Mouse (Mus musculus): Measurements from ENCODE around the gene Higd1a. TPM values are rescaled to one million over a fixed set of nuclear protein-coding genes. Genes with fewer than 3 reads are reported as not detected.

The Higd1a gene
- polyA plus RNA-seq, 1 experiment from 2014 or later = 224 TPM

DNA sequence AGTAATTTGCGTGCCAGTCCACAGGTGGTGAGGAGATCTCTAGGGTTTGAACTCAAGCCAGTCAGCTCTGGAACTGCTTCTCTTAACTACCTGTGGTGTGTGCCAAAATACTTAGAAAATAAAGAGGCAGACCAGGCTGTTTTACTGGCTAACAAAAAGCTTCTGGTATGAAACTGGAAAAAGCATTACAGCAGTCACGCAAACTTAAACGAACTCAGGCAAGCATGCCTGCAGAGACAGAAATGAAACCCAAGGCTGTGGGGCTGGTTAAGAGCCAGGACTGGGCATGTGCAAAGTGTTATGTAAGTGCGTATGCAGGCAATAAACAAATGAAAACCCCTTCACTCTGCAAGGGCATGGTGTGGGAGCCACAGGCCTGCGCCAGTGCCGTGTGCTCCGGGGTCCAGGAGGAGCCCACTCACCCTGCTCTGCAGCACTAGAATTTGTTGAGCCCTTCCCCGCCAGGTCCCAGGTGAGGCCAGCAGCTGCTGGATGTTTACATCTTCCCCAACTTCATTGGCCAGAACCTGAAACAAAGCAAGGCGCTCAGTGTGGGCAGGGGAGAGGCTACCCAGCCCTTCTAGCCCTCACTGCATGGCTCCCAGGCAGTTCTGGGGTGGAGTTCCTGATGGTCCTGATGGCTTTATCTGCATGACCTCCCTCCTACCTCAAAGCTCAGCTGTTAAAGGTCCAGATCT, 38.9 kb downstream of the Higd1a start:
- WGBS = 44% methylated on average over 9 of the region's 9 CpGs
- 0 out of 2 replicates have a peak overlapping the region, but pooled peaks have one; percentile 15 for H3K4me2 ChIP-seq (replicated peaks)
- no peaks in the 10 kb centered on the region for H3K36me3 ChIP-seq
- H3K27ac ChIP-seq (replicated peaks) = peak overlapping the region; percentile 85
- H3K4me3 ChIP-seq (replicated peaks) = no peak overlapping the region
- no peak overlapping the region for H3K9ac ChIP-seq
- H3K4me1 ChIP-seq = peaks cover 31% of the 10 kb centered on the region
- H3K9me3 ChIP-seq (replicated peaks) = no peaks in the 10 kb centered on the region
- ATAC-seq (ENCODE audit: insufficient number of reproducible peaks, low FRiP score, low TSS enrichment, low read depth) = peak; percentile 70
- H3K27me3 ChIP-seq = no peaks in the 10 kb centered on the region

DNA sequence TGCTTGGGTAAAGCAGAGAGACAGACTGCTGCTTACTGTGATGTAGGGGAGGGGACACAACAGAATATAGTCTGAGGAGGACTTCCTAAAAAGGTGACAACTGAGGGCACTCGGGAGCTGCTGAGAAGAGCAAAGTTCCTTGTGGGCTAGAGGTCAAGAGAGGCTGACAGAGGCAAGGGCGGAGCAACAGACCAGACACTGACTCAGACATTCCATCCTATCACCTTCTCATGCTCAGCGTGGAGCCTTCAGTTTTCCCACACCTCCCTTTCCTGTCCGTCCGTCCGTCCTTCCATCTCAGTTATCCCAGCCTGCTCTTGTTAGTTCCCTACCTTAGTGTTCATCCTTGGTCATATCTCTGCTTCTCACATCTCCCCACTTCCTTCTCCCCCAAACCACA, 43.0 kb downstream of the Higd1a start:
- ATAC-seq (ENCODE audit: insufficient number of reproducible peaks, low FRiP score, low TSS enrichment, low read depth) = no peak
- H3K4me3 ChIP-seq (replicated peaks) = no peak overlapping the region
- H3K27ac ChIP-seq (replicated peaks) = no peak overlapping the region
- H3K36me3 ChIP-seq = no peaks in the 10 kb centered on the region
- no peak overlapping the region for H3K4me2 ChIP-seq (replicated peaks)
- no peaks in the 10 kb centered on the region for H3K9me3 ChIP-seq (replicated peaks)
- no peak overlapping the region for H3K9ac ChIP-seq
- H3K4me1 ChIP-seq = peaks cover 14% of the 10 kb centered on the region
- 64% methylated on average over 6 of the region's 6 CpGs for WGBS
- no peaks in the 10 kb centered on the region; the same call in 1 of the 2 replicates for H3K27me3 ChIP-seq

GRCm38 (mm10) chr9:121810081-121810821, 47.9 kb downstream of the Higd1a start:
- WGBS = 29% methylated on average over 15 of the region's 15 CpGs
- peaks cover 8% of the 10 kb centered on the region for H3K4me1 ChIP-seq
- no peak overlapping the region for H3K4me3 ChIP-seq (replicated peaks)
- H3K27ac ChIP-seq (replicated peaks) = no peak overlapping the region
- H3K9me3 ChIP-seq (replicated peaks) = no peaks in the 10 kb centered on the region
- H3K9ac ChIP-seq = no peak overlapping the region
- ATAC-seq (ENCODE audit: insufficient number of reproducible peaks, low FRiP score, low TSS enrichment, low read depth) = no peak
- no peak overlapping the region for H3K4me2 ChIP-seq (replicated peaks)
- no peaks in the 10 kb centered on the region for H3K36me3 ChIP-seq
- H3K27me3 ChIP-seq = no peaks in the 10 kb centered on the region; the same call in 1 of the 2 replicates

- Histone ChIP-seq H3K9me3 (replicated peaks) (no peaks in the 10 kb centered on the region), H3K4me1 (peaks cover 8% of the 10 kb centered on the region), H3K27me3 (no peaks in the 10 kb centered on the region; the same call in 1 of the 2 replicates), H3K36me3 (no peaks in the 10 kb centered on the region), H3K9ac (no peak overlapping the region), H3K4me3 (replicated peaks) (no peak overlapping the region), H3K4me2 (replicated peaks) (no peak overlapping the region), H3K27ac (replicated peaks) (no peak overlapping the region)
- WGBS = 54% methylated on average over 3 of the region's 3 CpGs
- ATAC-seq (ENCODE audit: insufficient number of reproducible peaks, low FRiP score, low TSS enrichment, low read depth) = no peak
These were observed 49.7 kb downstream of the Higd1a start for GRCm38 (mm10) chr9:121808511-121808910.

- Histone ChIP-seq H3K36me3 (no peaks in the 10 kb centered on the region), H3K4me1 (peaks cover 8% of the 10 kb centered on the region), H3K27ac (replicated peaks) (no peak overlapping the region), H3K27me3 (no peaks in the 10 kb centered on the region; the same call in 1 of the 2 replicates), H3K4me3 (replicated peaks) (no peak overlapping the region), H3K9ac (no peak overlapping the region), H3K9me3 (replicated peaks) (no peaks in the 10 kb centered on the region), H3K4me2 (replicated peaks) (no peak overlapping the region)
- 44% methylated on average over 7 of the region's 7 CpGs for WGBS
- no peak for ATAC-seq (ENCODE audit: insufficient number of reproducible peaks, low FRiP score, low TSS enrichment, low read depth)
These were observed 50.2 kb downstream of the Higd1a start for GRCm38 (mm10) chr9:121807947-121808346.

DNA sequence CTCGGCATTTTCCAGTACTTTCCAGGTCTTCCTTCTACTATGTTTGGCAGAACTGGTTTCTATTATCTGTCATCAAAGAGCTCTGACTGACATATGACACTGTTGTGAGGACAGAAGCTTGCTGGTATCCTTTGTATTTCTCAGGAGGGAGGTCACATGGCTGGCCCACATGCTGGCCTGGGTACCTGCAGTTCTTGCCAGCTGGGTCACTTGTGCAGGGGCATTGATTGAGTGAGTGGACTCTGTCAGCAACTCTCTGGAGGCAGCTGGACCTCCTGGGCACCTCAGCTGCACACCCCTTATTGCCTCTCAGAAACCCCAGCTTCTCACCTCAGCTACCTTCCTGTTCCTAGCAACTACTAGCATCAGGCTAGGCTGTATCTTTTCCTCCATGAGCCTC, 50.6 kb downstream of the Higd1a start:
- Histone ChIP-seq H3K4me3 (replicated peaks) (no peak overlapping the region), H3K36me3 (no peaks in the 10 kb centered on the region), H3K9ac (no peak overlapping the region), H3K4me1 (peaks cover 8% of the 10 kb centered on the region), H3K9me3 (replicated peaks) (no peaks in the 10 kb centered on the region), H3K27me3 (no peaks in the 10 kb centered on the region; the same call in 1 of the 2 replicates), H3K27ac (replicated peaks) (no peak overlapping the region), H3K4me2 (replicated peaks) (no peak overlapping the region)
- 5% methylated on average over 1 of the region's 1 CpGs for WGBS
- ATAC-seq (ENCODE audit: insufficient number of reproducible peaks, low FRiP score, low TSS enrichment, low read depth) = no peak

DNA sequence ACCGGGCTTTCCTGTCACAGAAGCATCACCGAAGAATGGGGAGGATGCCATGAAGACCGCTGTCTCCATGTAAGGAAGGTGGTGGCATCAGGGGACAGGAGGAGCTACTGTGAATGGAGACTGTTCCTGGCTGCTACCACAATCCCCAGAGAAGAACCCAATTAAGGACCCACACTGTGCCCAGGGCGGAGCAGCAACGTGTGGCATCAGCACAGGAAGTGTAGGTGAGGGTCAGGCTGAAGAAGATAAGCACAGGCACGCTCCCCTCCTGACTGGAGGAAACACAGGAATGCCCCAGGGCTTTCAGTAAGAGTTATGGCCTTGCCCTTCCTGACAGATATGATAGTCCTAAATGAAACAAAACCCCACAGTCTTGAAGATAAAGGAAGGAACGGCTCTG, 55.4 kb downstream of the Higd1a start:
- Histone ChIP-seq H3K9ac (no peak overlapping the region), H3K9me3 (replicated peaks) (no peaks in the 10 kb centered on the region)
- 59% methylated on average over 7 of the region's 7 CpGs for WGBS

GRCm38 (mm10) chr9:121798887-121799520, 59.2 kb downstream of the Higd1a start:
- no peak for ATAC-seq (ENCODE audit: insufficient number of reproducible peaks, low FRiP score, low TSS enrichment, low read depth)
- Histone ChIP-seq H3K4me2 (replicated peaks) (no peak overlapping the region), H3K27me3 (no peaks in the 10 kb centered on the region), H3K4me1 (peaks cover 12% of the 10 kb centered on the region; the same call in 1 of the 2 replicates), H3K4me3 (replicated peaks) (no peak overlapping the region), H3K36me3 (no peaks in the 10 kb centered on the region), H3K9me3 (replicated peaks) (no peaks in the 10 kb centered on the region), H3K9ac (no peak overlapping the region), H3K27ac (replicated peaks) (no peak overlapping the region)
- WGBS = 32% methylated on average over 6 of the region's 6 CpGs

More for the DNA sequence above, 55.4 kb downstream of the Higd1a start:
- no peak for ATAC-seq (ENCODE audit: insufficient number of reproducible peaks, low FRiP score, low TSS enrichment, low read depth)
- peaks cover 10% of the 10 kb centered on the region for H3K4me1 ChIP-seq
- H3K27me3 ChIP-seq = no peaks in the 10 kb centered on the region
- H3K27ac ChIP-seq (replicated peaks) = no peak overlapping the region
- no peak overlapping the region for H3K4me3 ChIP-seq (replicated peaks)
- no peak overlapping the region for H3K4me2 ChIP-seq (replicated peaks)
- H3K36me3 ChIP-seq = no peaks in the 10 kb centered on the region

Other genes with a start within 250 kb of the Higd1a start
- 0.74 and 1.0 TPM in 2 replicates for gene Lyzl4, start 216.3 kb downstream of the Higd1a start, polyA plus RNA-seq (2015; fragmentation: Nextera tagmentation; extraction: Ambion mirVana)
- 0.63 and 0.66 TPM in 2 replicates for gene Vipr1, start 215.6 kb downstream of the Higd1a start, polyA plus RNA-seq (2015; fragmentation: Nextera tagmentation; extraction: Ambion mirVana)
- 14.4 and 15.3 TPM in 2 replicates for gene Sec22c, start 152.9 kb downstream of the Higd1a start, polyA plus RNA-seq (2015; fragmentation: Nextera tagmentation; extraction: Ambion mirVana)
- gene Ss18l2, start 148.0 kb downstream of the Higd1a start, polyA plus RNA-seq (2015; fragmentation: Nextera tagmentation; extraction: Ambion mirVana) = 111 and 116 TPM in 2 replicates
- gene Nktr, start 139.2 kb downstream of the Higd1a start, polyA plus RNA-seq (2015; fragmentation: Nextera tagmentation; extraction: Ambion mirVana) = 66.5 and 71.5 TPM in 2 replicates
- 34.0 and 35.4 TPM in 2 replicates for gene Zfp651, start 99.0 kb downstream of the Higd1a start, polyA plus RNA-seq (2015; fragmentation: Nextera tagmentation; extraction: Ambion mirVana)
- gene Klhl40, start 80.8 kb downstream of the Higd1a start, polyA plus RNA-seq (2015; fragmentation: Nextera tagmentation; extraction: Ambion mirVana) = 16.7 and 23.2 TPM in 2 replicates
- 1.2 and 2.5 TPM in 2 replicates for gene Hhatl, start 65.9 kb downstream of the Higd1a start, polyA plus RNA-seq (2015; fragmentation: Nextera tagmentation; extraction: Ambion mirVana)
- gene Ccdc13, start 18.9 kb downstream of the Higd1a start, polyA plus RNA-seq (2015; fragmentation: Nextera tagmentation; extraction: Ambion mirVana) = 2.4 and 3.1 TPM in 2 replicates
- 0.42 and 0.67 TPM in 2 replicates for gene Ackr2, start 40.0 kb upstream of the Higd1a start, polyA plus RNA-seq (2015; fragmentation: Nextera tagmentation; extraction: Ambion mirVana)
- gene Cyp8b1, start 57.9 kb upstream of the Higd1a start, polyA plus RNA-seq (2015; fragmentation: Nextera tagmentation; extraction: Ambion mirVana) = not detected in 2 replicates
- gene Fam198a, start 92.6 kb upstream of the Higd1a start, polyA plus RNA-seq (2015; fragmentation: Nextera tagmentation; extraction: Ambion mirVana) = 4.1 and 4.7 TPM in 2 replicates
- 18.4 and 21.2 TPM in 2 replicates for gene Pomgnt2, start 138.7 kb upstream of the Higd1a start, polyA plus RNA-seq (2015; fragmentation: Nextera tagmentation; extraction: Ambion mirVana)